Mouse (Mus musculus) frontal cortex, adult (tissue): Measurements from ENCODE around the gene Arpc3.
"Not testable (repeated sequence)": the region's sequence is repeated elsewhere in the genome, so short reads cannot be mapped to it uniquely, and the experiment has no call there.

Experiments used
- ATAC-seq: cut with Nextera tagmentation; 2 replicates; pipeline ENCODE4 v1.9.2; 2017; ENCODE audit warnings: mild to moderate bottlenecking, moderate library complexity, mixed read lengths; ENCODE audit not compliant: low TSS enrichment

Arpc3 gene

GRCm38 (mm10) chr5:122439400-122440094, 47.9 kb downstream of the Arpc3 start:
- ATAC-seq = no peak

DNA sequence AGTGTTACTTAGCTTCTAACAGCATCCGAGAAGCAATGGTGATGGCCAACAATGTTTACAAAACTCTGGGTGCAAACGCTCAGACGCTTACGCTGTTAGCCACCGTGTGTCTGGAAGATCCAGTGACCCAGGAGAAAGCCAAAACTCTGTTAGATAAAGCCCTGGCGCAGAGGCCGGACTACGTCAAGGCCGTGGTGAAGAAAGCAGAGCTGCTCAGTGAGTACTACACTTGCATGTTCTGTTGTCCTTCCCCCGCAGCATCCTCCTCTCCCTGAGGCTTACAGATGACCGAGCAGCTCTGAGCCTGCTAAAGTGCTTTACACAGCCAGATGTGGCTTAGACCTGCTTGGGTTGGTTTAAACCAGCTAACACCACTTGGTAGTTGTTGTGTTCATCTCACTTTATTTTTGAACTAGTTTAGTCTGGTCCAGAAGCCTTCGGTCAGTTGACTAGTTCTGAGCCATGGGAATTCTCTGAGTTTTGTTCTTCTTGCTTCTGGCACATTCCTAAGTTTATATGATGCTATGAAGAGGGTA, 48.5 kb downstream of the Arpc3 start:
- no peak for ATAC-seq

GRCm38 (mm10) chr5:122444492-122444891, 52.8 kb downstream of the Arpc3 start:
- no peak for ATAC-seq

DNA sequence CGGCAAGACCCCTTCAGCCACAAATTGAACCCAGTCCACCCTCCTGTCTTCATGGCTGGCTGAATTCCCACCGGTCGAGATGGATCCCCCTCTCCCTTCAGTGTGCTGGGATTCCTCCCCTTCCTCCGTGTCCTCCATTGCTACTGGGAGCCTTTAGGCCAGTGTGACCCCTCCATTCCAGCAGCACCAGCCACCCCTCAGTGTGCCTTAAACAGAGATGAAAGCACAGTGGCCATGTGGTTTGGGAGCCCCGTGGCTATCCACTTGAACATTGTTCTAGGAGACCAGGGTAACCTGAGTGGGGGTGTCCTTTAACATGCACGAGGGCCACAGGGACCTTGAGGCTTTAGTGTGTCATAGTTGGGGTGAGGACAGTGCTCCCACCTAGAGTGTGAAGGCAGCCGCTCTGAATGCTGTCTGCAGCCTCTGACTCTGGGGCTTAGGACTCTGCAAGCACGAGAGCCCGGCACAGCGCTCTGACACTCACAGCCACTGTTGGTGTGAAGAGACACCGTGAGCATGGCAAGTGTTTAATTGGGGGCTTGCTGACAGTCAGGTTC, 53.5 kb downstream of the Arpc3 start:
- no peak for ATAC-seq

DNA sequence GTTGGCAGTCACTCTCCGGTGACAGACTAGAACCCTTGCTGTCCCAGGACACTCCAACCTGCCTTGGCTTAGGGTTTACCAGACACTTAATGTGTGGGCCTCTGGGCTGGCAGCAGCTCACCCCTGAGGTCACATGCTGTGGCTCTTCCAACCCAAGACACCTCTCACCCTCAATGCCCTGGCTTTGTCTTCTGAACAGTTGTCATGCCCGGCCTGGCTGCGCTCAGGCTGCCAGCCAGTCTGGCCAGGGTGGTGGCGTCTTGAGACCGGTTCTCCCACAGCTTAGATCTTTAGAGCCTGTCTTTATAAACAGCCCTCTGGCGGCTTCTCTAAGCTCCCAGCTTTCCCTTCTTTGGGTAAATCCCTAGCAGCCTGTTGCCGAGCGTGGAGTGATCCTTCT, 56.2 kb downstream of the Arpc3 start:
- no peak for ATAC-seq

GRCm38 (mm10) chr5:122448869-122449268, 57.2 kb downstream of the Arpc3 start:
- ATAC-seq = no peak

DNA sequence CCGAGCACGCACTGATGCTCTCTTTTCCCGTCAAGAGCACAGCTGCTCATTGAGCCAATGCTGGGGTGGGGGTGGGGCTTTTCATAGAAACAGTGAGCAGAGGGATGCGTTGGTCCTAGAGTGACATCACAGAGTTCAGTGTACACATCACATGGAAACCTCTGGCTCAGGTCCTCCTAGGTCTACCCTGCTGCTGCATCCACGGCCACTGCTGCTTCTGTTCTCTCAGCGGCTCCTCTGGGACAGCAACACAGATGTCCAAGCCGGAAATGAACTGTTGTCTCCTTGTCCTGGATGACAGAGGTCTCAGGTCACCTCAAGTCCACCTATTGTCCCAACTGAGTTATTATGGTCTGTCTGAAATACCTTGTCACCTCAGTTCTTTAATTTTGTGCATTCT, 58.3 kb downstream of the Arpc3 start:
- no peak for ATAC-seq

DNA sequence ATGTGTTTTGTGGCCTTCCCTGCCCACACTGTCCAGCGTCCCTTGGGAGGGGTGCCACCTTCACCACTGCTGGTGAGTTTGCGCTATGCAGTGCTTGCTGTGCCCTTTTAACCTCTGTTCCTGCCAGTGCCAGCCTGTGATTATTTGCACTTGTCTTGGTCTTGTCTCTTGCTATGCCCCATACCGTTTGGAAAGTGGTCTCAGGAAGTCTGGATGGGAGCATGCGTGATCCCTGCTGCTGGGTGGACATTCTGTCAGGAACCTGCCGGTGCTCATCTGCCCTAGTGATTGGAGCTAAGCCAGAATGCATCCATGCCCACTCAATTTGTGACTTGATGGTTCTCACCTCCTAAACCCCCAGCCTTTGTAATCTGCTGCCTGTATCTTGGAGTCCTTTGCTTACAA, 59.2 kb downstream of the Arpc3 start:
- no peak for ATAC-seq

GRCm38 (mm10) chr5:122451324-122451723, 59.6 kb downstream of the Arpc3 start:
- no peak for ATAC-seq

GRCm38 (mm10) chr5:122452194-122452593, 60.5 kb downstream of the Arpc3 start:
- ATAC-seq = peak; percentile 12; the same call in 1 of the 2 replicates

DNA sequence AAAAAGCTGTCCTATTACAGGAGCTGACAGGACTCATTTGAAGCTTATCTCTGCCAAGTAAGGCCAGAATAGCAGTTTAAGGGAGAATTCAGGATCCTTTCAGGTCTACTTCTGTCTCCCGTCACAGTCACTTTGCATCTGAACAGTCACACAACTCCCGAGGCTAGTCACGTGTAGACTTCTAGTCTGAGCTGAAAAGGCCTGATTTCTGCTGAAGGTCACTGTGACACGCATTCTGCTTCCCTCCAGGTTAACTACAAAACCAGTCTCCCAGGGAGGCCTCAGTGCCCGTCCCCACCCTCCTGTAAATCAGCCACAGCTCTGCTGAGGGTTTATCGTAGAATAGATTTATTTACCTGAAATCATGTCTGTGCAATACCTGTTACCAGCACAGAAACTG, 61.5 kb downstream of the Arpc3 start:
- ATAC-seq = no peak

DNA sequence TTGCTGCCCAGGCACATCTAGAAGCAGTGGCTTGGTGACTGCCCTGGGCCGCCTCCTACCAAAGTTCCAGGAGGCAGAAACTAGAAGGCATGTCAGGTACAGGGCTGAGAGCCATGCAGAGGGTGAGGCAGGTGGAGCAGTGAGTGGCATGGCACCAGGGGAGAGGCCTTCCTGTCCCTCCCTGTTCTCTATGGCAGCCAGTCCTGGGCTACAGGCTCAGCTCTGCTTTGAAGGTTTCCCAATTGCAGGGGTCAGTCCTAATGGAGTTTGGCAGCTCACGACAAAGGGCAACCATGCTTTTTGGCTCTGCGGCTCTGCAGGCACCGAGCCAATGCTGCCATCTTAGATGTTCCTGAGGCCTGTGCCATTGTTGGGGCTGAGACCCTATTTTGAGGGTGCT, 62.8 kb downstream of the Arpc3 start:
- ATAC-seq = no peak

- ATAC-seq = no peak
These were observed 63.2 kb downstream of the Arpc3 start for GRCm38 (mm10) chr5:122454883-122455282.

DNA sequence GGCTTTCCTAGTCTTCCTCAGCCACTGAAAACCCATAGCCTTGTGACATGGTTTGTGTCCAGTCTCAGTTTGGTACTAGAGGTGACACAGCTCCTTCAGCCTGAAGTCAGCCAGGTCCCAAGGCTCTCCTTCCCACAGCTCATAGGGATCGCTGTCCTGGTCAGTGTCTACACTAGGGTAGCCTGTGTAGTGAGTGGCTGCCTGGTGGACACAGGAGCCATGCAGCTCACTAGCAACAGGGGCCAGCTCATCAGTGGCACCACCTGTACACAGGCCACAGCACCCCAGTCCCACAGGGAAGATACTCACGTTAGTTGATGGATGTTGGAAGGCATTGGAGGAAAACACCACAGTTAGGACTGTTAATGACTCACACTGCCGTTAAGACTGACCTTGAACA, 63.9 kb downstream of the Arpc3 start:
- no peak for ATAC-seq

DNA sequence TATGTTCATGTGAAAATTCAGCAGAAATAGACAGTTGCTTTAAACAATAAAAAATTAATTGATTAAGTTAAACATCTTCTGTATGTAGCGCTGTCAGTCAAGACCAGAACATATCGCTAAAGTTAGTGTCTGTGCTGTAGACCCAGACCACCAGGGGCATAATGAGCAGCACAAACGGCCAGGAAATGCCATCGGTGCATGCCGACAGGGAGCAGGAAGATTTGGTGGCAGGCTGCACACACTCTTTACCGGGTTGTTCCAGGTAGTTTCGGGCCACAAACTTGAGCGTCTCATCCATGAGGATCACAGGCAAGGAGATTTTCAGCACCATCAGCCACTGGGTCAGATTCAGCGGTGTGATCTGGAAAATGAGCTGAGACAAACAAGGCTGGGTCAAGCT, 65.4 kb downstream of the Arpc3 start:
- not testable (repeated sequence) for ATAC-seq

- no peak for ATAC-seq
These were observed 66.4 kb downstream of the Arpc3 start for GRCm38 (mm10) chr5:122458066-122458465.

- ATAC-seq = no peak
These were observed 67.7 kb downstream of the Arpc3 start for GRCm38 (mm10) chr5:122459335-122459734.

GRCm38 (mm10) chr5:122460656-122461055, 69.0 kb downstream of the Arpc3 start:
- no peak for ATAC-seq

DNA sequence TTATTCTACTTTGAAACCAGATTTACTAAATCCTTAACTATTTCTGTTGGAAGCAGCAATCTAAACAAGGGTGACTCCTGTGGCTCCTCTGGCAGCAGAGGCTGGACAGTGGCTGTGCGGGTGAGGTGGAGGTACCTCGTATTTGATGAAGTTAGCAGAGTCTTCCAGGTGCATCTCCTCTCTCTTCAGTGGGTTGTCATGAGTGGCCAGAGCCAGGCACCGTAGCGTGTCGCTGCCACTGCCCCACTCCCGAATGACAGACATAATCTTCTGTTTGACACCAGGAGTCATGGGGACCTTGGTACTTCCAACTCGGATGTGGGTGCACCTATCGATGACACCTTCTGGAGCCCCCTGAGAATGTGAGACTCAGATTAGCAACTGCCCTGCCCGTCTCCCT, 69.8 kb downstream of the Arpc3 start:
- no peak for ATAC-seq
